Mouse (Mus musculus) small intestine, adult 2 months (tissue): Measurements from ENCODE around the gene Nfib. TPM values are rescaled to one million over a fixed set of nuclear protein-coding genes. Genes with fewer than 3 reads are reported as not detected.

Source experiments
- H3K27ac ChIP-seq: fragments of 200-500 bp; 2 replicates; pipeline ENCODE4 v1.5.1; 2012; ENCODE audit warnings: low read depth, low read length, control low read depth, inconsistent platforms; ENCODE audit not compliant: insufficient read depth
- H3K27me3 ChIP-seq: fragments of 200-500 bp; 2 replicates; pipeline ENCODE4 v1.6.1; 2012; ENCODE audit warnings: mild to moderate bottlenecking, moderate library complexity, low read length, inconsistent platforms; ENCODE audit not compliant: control insufficient read depth, insufficient read depth
- H3K36me3 ChIP-seq: fragments of 200-500 bp; 2 replicates; pipeline ENCODE4 v1.6.1; 2012; ENCODE audit warnings: mild to moderate bottlenecking, low read length, control low read depth, inconsistent platforms; ENCODE audit not compliant: control insufficient read depth, insufficient read depth
- H3K4me1 ChIP-seq: fragments of 200-500 bp; 2 replicates; pipeline ENCODE4 v1.6.1; 2012; ENCODE audit warnings: low read length, inconsistent platforms, mixed read lengths; ENCODE audit not compliant: control insufficient read depth, insufficient read depth, insufficient read length
- H3K4me3 ChIP-seq: fragments of 200-500 bp; 2 replicates; pipeline ENCODE4 v1.5.1; 2012; ENCODE audit warnings: low read depth, mild to moderate bottlenecking, control low read depth, inconsistent platforms, low read length, moderate library complexity
- CTCF ChIP-seq: fragments of 200-500 bp; IDR thresholded peaks from 2 replicates; pipeline ENCODE4 v1.5.1; 2012; ENCODE audit warnings: low read depth, mild to moderate bottlenecking, control low read depth, inconsistent platforms, low read length, moderate library complexity, mixed read lengths; ENCODE audit not compliant: insufficient replicate concordance, insufficient read length; ENCODE audit errors: extremely low read depth
- POLR2A ChIP-seq: fragments of 200-500 bp; IDR thresholded peaks from 2 replicates; pipeline ENCODE4 v1.6.1; 2012; ENCODE audit warnings: low read depth, mild to moderate bottlenecking, control low read depth, inconsistent platforms, low read length, moderate library complexity
- WGBS: fragments of 180-500 bp; shearing (Covaris S2); methylation state at CpG from one replicate; pipeline ENCODE4 v1.1.7; 2018; 5-methylcytosine and 5-hydroxymethylcytosine counted together
- polyA plus RNA-seq: library from polyadenylated mRNA; depleted of rRNA; stranded (reverse); fragments of >200 nt; gene quantifications from 2 replicates; pipeline ENCODE4 v1.2.3, GENCODE M21; 2012

Gene Nfib
- polyA plus RNA-seq, 1 experiment: 4.7 TPM

- TF ChIP-seq CTCF (no peak), POLR2A (no peak)
- Histone ChIP-seq H3K4me3 (no peak overlapping the region), H3K4me1 (no peaks in the 10 kb centered on the region), H3K36me3 (no peaks in the 10 kb centered on the region), H3K27ac (no peak overlapping the region), H3K27me3 (no peaks in the 10 kb centered on the region)
- WGBS: 78% methylated on average over 8 of the region's 8 CpGs
Observed at GRCm38 (mm10) chr4:82624285-82625045, 81.1 kb downstream of the Nfib start.

- no peaks in the 10 kb centered on the region for H3K27me3 ChIP-seq
- no peak for TF ChIP-seq POLR2A
- TF ChIP-seq CTCF: no peak
- H3K27ac ChIP-seq: no peak overlapping the region
- 79% methylated on average over 4 of the region's 4 CpGs for WGBS
- H3K4me1 ChIP-seq: no peaks in the 10 kb centered on the region
- no peaks in the 10 kb centered on the region for H3K36me3 ChIP-seq
- no peak overlapping the region for H3K4me3 ChIP-seq
Observed at GRCm38 (mm10) chr4:82623835-82624234, 81.7 kb downstream of the Nfib start.

- Histone ChIP-seq H3K27ac (no peak overlapping the region), H3K27me3 (no peaks in the 10 kb centered on the region), H3K36me3 (no peaks in the 10 kb centered on the region), H3K4me1 (no peaks in the 10 kb centered on the region), H3K4me3 (no peak overlapping the region)
- 83% methylated on average over 12 of the region's 12 CpGs for WGBS
- no peak for TF ChIP-seq POLR2A
- no peak for TF ChIP-seq CTCF
Observed at GRCm38 (mm10) chr4:82623081-82623538, 82.4 kb downstream of the Nfib start.

- no peak overlapping the region for H3K4me3 ChIP-seq
- H3K36me3 ChIP-seq: no peaks in the 10 kb centered on the region
- TF ChIP-seq CTCF (no peak), POLR2A (no peak)
- no peaks in the 10 kb centered on the region for H3K27me3 ChIP-seq
- 15% methylated on average over 3 of the region's 3 CpGs for WGBS
- H3K4me1 ChIP-seq: no peaks in the 10 kb centered on the region
- no peak overlapping the region for H3K27ac ChIP-seq
Observed at GRCm38 (mm10) chr4:82622321-82622836, 83.2 kb downstream of the Nfib start.

- no peak overlapping the region for H3K4me3 ChIP-seq
- TF ChIP-seq CTCF (no peak), POLR2A (no peak)
- no peaks in the 10 kb centered on the region for H3K36me3 ChIP-seq
- H3K4me1 ChIP-seq: no peaks in the 10 kb centered on the region
- H3K27ac ChIP-seq: no peak overlapping the region
- no peaks in the 10 kb centered on the region for H3K27me3 ChIP-seq
- 37% methylated on average over 12 of the region's 12 CpGs for WGBS
Observed at GRCm38 (mm10) chr4:82619539-82619941, 86.0 kb downstream of the Nfib start.

GRCm38 (mm10) chr4:82619003-82619402 is 86.5 kb downstream of the Nfib start:
- no peak overlapping the region for H3K27ac ChIP-seq
- 20% methylated on average over 2 of the region's 2 CpGs for WGBS
- H3K27me3 ChIP-seq: no peaks in the 10 kb centered on the region
- H3K36me3 ChIP-seq: no peaks in the 10 kb centered on the region
- no peak for TF ChIP-seq POLR2A
- no peak overlapping the region for H3K4me3 ChIP-seq
- H3K4me1 ChIP-seq: no peaks in the 10 kb centered on the region

- H3K4me1 ChIP-seq: no peaks in the 10 kb centered on the region
- TF ChIP-seq POLR2A (no peak), CTCF (no peak)
- 85% methylated on average over 10 of the region's 10 CpGs for WGBS
- H3K4me3 ChIP-seq: no peak overlapping the region
- no peaks in the 10 kb centered on the region for H3K36me3 ChIP-seq
- H3K27me3 ChIP-seq: no peaks in the 10 kb centered on the region
- H3K27ac ChIP-seq: no peak overlapping the region
Observed at GRCm38 (mm10) chr4:82617257-82617656, 88.3 kb downstream of the Nfib start.
